Mouse (Mus musculus) brain, embryonic 14.5 days (tissue): ENCODE measurements around the gene Cdkl4. TPM values are rescaled to one million over a fixed set of nuclear protein-coding genes. Genes with fewer than 3 reads are reported as not detected.

ENCODE experiments used
- DNase-seq: peaks from one replicate; pipeline ENCODE4 v3.0.0-alpha.2; 2011; ENCODE audit warnings: low read depth
- CTCF ChIP-seq: fragments of 200-500 bp; IDR thresholded peaks from 2 replicates; pipeline ENCODE4 v1.5.1; 2012; ENCODE audit warnings: inconsistent platforms, mild to moderate bottlenecking, moderate library complexity, borderline replicate concordance; ENCODE audit not compliant: insufficient read depth, insufficient read length; ENCODE audit errors: extremely low read depth
- POLR2A ChIP-seq: fragments of 200-500 bp; IDR thresholded peaks from 2 replicates; pipeline ENCODE4 v1.6.1; 2012; ENCODE audit warnings: mild to moderate bottlenecking, inconsistent platforms, borderline replicate concordance; ENCODE audit not compliant: poor library complexity, insufficient read depth, insufficient read length, severe bottlenecking; ENCODE audit errors: extremely low read depth
- polyA plus RNA-seq: library from polyadenylated mRNA; depleted of rRNA; stranded (reverse); fragments of >200 nt; gene quantifications from 2 replicates; pipeline ENCODE4 v1.2.3, GENCODE M21; 2012

Gene Cdkl4
- polyA plus RNA-seq, 1 experiment: 3.3 TPM

GRCm38 (mm10) chr17:80505766-80506165, 71.8 kb downstream of the Cdkl4 start:
- TF ChIP-seq POLR2A: no peak
- no peak for DNase-seq

- TF ChIP-seq CTCF (no peak), POLR2A (no peak)
- DNase-seq: no peak
These were observed 72.3 kb downstream of the Cdkl4 start for GRCm38 (mm10) chr17:80505342-80505741.

- no peak for TF ChIP-seq POLR2A
- no peak for TF ChIP-seq CTCF
- DNase-seq: no peak
These were observed 75.8 kb downstream of the Cdkl4 start for GRCm38 (mm10) chr17:80501805-80502172.

- TF ChIP-seq POLR2A (no peak), CTCF (no peak)
- no peak for DNase-seq
These were observed 76.4 kb downstream of the Cdkl4 start for GRCm38 (mm10) chr17:80501037-80501804.

GRCm38 (mm10) chr17:80500025-80500424, 77.6 kb downstream of the Cdkl4 start:
- no peak for DNase-seq
- TF ChIP-seq CTCF (no peak), POLR2A (no peak)

GRCm38 (mm10) chr17:80498600-80499268, 78.9 kb downstream of the Cdkl4 start:
- TF ChIP-seq POLR2A: no peak
- no peak for TF ChIP-seq CTCF
- no peak for DNase-seq

GRCm38 (mm10) chr17:80497183-80497601, 80.4 kb downstream of the Cdkl4 start:
- TF ChIP-seq POLR2A (no peak), CTCF (no peak)
- DNase-seq: peak; percentile 44

- no peak for DNase-seq
- TF ChIP-seq CTCF (no peak), POLR2A (no peak)
These were observed 80.9 kb downstream of the Cdkl4 start for GRCm38 (mm10) chr17:80496607-80497170.

GRCm38 (mm10) chr17:80496185-80496584, 81.4 kb downstream of the Cdkl4 start:
- TF ChIP-seq CTCF (no peak), POLR2A (no peak)
- DNase-seq: no peak

- no peak for DNase-seq
- TF ChIP-seq CTCF (no peak), POLR2A (no peak)
These were observed 83.7 kb downstream of the Cdkl4 start for GRCm38 (mm10) chr17:80493891-80494290.

- no peak for DNase-seq
- TF ChIP-seq CTCF: no peak
- TF ChIP-seq POLR2A: no peak
These were observed 84.8 kb downstream of the Cdkl4 start for GRCm38 (mm10) chr17:80492811-80493210.
